Mouse (Mus musculus) T-cell, adult 2 months (primary cell): ENCODE measurements at regions not wholly inside any gene's neighbourhood (a gene's known extent, or its start where the extent isn't known, plus 50 kb on each side); places are given as distances from the start of the nearest gene placed in this dataset.

Experiments used
- DNase-seq: peaks from one replicate; pipeline ENCODE4 v3.0.0; 2022; ENCODE audit warnings: low spot score

DNA sequence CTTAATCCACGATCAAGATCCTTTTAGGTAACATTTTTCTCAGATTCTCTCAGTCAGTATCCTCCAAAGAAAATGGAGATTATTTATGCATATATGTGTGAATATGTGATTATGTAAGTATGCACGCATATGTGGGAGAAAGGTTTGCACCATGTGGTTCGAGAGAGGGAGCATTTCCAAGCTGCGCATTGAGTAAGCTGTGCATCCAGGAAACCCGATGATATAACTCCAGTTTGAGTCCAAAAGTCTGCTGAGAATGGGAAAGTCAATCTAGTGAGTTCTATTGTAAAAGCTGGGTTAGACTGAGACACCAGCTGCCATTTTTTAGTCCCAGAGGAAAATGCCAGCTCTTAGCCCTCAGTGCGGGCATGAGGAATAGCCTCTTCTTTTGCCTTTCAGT lies 89.9 kb upstream of the Krr1 start:
- DNase-seq, result no peak

DNA sequence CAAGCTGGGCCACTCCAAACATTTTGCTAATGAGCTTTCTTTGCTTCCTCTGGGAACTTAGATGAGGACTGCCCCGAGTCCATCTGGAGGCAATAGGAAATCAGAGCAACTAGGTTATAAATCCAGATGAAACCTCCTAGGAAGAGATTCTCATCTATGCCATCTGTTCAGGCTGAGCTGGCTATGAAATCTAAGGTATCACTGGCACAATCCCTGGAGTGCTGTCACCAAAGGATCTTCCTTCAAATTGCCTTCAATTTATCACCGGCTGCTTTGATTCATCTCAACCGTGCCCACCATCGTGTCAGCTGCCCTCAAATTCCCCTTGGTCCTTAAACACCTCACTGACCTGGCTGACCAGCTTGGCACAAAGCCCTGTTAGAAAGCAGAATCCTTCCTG lies 87.8 kb upstream of the Krr1 start:
- no peak for DNase-seq

DNA sequence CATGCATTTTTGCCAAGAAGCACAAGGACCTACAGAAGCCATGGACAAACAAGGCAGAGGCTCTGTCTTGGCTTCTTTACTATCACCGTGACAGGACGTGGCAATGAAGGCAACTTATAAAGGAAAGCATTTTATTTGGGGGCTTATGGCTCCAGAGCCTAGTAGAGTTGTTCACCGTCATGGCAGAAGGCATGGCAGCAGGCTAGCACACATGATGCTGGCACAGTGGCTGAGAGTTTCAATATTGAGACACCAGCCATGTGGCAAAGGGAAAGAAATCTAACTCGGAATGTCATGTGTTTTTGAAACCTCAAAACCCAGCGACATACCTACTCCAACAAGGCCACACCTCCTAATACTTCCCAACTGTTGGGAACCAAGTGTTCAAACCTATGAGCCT lies 83.4 kb upstream of the Krr1 start:
- DNase-seq, result no peak

DNA sequence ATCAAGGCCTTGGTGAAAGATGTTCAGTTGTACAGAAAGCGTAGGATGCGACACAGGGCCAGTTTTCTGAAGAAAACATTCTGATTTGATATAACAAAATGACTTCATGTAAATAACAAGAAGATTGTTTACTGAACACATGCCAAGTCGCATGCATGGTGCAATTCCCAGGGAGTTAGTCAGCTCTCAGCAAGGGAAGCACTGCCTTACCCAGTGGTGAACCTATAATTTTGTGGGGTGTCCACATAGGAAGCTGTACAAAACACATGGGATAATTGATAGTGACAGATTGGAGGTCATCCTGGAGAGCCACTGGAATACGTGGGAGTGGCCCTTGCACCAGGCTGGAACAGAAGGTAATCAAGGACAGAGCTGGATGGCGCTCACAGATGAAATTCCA lies 79.0 kb upstream of the Krr1 start:
- DNase-seq, result no peak

DNA sequence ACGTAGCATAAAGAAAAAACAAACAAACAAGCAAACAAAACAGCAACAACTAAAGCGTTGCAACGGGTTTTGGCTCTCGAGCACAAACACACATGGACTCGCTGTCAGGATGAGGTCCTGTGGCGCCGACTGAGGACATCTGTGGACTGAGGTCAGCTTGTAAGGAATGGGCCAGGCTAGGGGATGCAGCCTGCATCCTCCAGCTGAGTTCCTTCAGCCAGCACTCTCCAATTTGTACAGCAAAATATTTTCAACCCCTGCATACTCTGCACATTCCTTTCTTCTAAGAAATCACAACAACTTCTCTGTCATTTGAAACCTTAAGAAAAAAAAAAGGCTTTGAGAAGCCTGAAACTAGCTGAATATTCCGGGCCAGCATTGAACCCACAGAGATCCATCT lies 78.5 kb upstream of the Krr1 start:
- no peak for DNase-seq

DNA sequence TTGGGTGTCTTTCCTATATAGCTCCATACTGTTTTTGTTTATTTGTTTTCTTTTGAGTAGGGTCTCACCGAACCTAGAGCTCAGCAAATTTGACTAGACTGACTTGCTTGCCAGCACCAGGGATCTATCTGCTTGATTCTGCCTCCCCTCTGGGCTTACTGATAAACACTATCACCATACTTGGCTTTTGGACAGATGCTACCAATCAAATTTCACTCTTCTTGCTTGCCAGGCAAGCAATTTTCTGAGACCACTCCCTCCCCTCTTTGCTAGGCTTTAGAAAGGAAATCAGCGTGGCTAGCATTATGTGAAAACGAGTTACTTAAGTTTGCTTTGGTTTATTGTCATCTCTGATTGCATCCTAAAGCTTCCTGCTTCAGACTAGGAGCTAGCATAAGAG lies 75.1 kb upstream of the Krr1 start:
- DNase-seq, result no peak

DNA sequence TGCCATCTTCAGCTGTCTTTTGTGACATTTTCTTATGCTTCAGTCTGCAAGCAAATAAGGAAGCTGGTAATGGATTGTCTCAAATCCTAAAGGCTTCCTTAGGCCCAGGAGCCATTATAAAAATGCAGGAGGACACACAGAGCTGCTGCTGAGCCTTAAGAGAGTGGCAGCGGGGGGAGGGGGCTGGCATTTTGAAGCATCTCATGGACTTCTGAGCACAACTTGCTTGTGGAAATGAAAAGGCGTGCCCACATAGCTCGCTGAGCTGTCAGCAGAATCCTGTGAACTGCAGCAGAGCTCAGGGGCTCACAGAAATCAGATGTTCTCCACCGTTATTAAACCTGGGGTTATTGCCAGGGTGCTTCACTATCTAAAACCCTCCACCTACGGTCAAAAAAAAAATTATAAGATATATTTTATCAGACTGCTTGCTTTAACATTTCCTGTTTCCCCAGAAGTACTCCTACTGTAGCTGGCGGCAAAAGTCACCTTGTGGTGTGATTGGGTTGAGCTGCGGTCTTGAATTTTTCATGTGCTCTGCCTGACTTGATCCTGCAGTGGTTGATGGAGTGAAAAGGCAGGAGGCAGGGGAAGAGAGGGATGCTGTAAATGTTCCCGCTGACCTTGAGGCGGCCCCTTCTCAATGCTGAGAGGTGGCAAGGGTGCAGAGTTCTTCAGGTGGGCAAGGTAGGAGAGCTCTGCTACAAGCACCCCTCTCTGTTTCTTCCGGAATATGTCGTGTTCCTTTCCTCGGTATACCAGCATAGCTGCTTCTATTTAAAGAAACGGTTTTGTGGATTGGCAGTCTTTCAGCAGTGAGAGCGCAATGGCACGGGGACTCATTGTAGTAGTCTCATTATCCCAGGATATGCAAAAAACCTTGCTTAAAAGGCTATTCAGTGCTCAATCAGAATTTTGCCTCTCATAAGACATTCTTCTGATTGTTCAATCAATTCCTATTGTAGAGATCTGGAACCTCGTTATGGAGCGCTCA lies 71.4 kb upstream of the Krr1 start:
- no peak for DNase-seq

DNA sequence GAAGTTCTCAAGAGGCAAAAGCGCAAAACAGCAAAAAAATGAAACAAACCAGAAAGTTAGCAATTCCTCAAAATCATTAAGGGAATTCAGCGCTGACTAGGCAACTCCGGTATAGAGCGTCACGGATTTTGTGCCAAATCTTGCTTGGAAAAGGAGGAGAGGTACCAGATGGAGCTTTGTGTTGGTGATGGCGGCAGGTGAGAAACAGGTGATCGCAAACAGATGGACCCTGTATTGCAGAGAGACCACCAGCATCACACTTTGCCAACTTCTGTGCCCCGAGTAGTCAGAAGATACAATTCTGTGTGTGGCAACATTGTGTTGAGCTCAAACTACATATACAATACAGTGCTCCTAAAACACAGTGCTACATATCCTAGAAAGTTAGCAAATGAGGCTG lies 68.5 kb upstream of the Krr1 start:
- no peak for DNase-seq

DNA sequence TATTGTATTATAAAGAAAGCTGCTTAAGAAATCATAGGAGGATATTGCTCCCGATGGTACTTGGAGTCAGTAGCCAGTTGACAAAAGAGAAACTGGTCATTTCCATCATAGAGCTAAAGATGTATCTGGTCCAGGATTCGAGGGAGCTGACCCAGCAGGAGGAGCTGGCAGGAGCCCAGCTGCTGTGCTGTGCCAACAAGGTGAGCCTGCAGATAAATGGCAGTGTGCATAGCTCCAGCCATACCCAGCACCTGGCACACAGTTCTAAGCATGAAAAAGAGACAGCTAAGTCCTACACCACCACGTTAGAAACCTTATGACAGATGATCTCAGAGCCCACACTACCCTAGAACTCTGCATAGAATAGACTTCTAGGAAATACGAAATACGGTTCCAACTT lies 64.6 kb upstream of the Krr1 start:
- no peak for DNase-seq

DNA sequence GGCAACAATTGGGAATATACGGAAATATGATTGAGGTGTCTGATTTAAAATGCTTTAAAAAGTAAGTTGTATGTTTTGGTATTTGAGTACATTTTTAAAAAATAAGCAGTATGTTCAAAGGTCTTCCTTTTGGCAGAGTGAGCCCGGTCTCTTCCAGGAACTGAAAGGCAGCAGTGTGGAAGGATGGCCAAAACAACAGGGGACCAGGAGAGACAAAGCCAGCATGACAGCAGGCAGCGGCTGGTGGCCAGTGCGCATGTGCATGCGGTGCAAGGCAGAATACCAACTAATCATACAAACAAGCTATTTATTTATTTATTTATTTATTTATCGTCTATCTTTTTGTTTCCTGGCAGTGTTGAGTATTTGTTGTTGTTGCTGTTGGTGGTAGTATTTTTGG lies 59.9 kb upstream of the Krr1 start:
- DNase-seq, result no peak

DNA sequence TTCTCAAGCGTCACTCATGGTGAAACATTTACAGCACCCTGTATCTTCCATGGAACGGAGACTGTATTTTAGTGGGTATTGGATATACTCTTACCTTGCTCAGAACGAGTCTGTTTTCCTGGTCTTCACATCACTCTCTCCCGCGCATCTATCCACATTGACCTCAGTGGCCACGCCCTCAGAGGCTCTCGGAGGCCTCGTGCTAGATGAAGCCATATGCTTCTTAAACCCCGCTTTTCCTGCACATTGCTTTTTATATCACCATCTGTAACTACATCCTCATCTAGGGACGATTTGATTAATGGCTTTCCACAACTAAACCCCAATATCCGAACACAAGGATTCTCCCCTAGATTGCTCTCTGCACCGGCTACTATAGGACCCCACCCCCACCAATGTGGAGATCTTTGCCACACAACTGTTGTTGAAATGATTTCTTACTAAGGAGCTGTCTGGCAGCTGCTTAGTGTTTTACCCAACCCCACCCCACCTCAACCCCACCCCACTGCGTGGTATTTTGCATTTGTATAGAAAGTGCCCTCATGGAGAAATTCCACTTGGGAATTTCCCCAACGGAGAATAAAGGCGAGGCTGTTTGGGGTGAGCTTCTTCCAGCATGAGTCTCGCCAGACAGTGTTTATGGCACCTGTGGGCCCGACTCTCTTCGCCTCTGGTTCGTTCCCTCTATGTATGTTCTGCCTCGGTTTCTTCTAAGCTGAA lies 59.2 kb upstream of the Krr1 start:
- no peak for DNase-seq

DNA sequence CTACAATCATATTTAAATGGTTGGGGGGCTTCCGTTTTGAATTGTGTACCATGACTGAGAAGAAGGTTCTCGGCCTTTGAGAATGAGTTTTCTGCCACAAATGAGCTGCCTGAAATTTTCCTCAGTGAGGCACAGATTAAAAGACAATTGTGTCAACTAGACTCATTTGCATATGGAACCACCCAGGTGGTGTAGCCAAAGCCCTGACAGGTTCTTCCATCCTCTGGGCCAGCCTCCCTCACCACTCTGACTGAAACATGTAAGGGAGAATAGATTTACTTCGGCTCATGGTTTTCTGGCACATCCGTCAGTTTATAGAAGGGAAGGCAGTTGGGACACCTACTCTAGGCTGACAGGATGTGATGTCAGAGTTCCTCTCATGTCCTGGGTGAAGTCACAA lies 58.2 kb upstream of the Krr1 start:
- DNase-seq, result no peak

DNA sequence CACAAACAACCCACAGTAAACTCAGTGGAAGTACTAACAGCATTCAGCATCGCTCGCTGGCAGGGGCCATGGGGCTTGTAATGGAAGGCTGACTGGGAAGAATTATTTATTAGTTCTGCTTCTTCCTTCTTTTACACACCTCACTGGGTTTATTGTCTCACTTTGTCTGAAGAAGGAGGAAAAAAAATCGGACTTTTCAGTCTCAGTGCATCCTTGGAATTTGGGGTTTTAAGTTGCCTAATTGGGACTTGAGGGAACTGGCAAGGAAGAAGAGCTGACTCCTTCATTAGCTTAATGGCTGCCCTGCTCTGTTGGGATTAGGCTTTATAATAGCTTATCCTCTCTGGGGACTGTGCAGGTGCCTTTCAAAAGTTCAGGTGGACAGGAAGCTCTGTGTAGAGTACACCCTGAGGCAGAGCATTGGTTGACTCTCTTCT lies 54.4 kb upstream of the Krr1 start:
- DNase-seq, result no peak

DNA sequence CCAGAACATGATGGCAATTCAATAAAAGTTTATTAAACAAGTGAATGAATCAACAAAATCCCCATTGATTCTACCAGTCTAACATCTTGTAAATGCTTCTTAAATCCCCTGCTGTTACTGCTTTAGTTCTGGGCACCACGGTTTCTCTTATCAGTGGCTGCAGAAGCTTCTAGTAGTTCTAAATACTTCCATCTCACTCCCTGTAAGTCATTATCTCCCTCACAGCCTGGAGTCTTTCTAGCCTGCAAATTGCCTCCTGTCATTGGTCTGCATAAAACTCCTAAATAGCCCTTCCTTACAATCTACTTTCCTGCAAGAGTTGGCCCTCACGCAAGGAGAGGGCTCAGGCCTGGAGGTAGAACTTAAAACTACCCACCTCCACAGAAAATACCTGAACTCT lies 53.0 kb upstream of the Krr1 start:
- DNase-seq, result no peak

DNA sequence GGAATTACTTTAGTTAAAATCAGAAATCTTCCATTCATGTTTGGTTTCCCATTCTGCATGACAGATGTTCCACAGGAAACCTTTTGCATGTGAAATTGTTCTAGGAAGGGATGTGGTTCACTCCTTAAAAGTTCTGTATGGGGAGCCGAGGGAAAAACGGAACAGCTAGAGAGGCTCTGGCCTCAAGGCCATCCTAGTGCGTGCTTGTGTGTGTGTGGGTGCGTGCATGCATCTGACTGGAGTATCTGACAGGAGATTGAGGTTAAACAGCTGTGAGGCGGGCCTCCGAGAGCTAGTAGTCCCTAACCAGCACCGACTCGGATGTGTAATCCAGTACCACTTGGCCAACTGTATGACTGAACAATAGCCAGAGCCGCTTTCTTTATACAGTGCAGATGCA lies 51.0 kb upstream of the Krr1 start:
- no peak for DNase-seq
